Mouse (Mus musculus): ENCODE measurements around the gene Aco2. TPM values are rescaled to one million over a fixed set of nuclear protein-coding genes. Genes with fewer than 3 reads are reported as not detected.

Gene Aco2
- polyA plus RNA-seq, 1 experiment: 205 TPM

- no peak for TF ChIP-seq GATA1 (IDR thresholded peaks at IDR 0.05; ENCODE audit: low read length)
Observed at GRCm38 (mm10) chr15:81838554-81839235, 33.4 kb upstream of the Aco2 start.

- no peak for TF ChIP-seq GATA1 (IDR thresholded peaks at IDR 0.05; ENCODE audit: low read length)
Observed at GRCm38 (mm10) chr15:81839634-81840033, 32.5 kb upstream of the Aco2 start.

- TF ChIP-seq GATA1 (IDR thresholded peaks at IDR 0.05; ENCODE audit: low read length): no peak
Observed at GRCm38 (mm10) chr15:81840306-81840705, 31.8 kb upstream of the Aco2 start.

- TF ChIP-seq GATA1 (IDR thresholded peaks at IDR 0.05; ENCODE audit: low read length): no peak
Observed at GRCm38 (mm10) chr15:81842275-81842674, 29.8 kb upstream of the Aco2 start.

- TF ChIP-seq GATA1 (IDR thresholded peaks at IDR 0.05; ENCODE audit: low read length): no peak
Observed at GRCm38 (mm10) chr15:81845033-81845625, 27.0 kb upstream of the Aco2 start.

GRCm38 (mm10) chr15:81845724-81846123, 26.4 kb upstream of the Aco2 start:
- no peak for TF ChIP-seq GATA1 (IDR thresholded peaks at IDR 0.05; ENCODE audit: low read length)

- no peak for TF ChIP-seq GATA1 (IDR thresholded peaks at IDR 0.05; ENCODE audit: low read length)
Observed at GRCm38 (mm10) chr15:81846755-81847154, 25.4 kb upstream of the Aco2 start.

- TF ChIP-seq GATA1 (IDR thresholded peaks at IDR 0.05; ENCODE audit: low read length): no peak
Observed at GRCm38 (mm10) chr15:81847161-81847560, 24.9 kb upstream of the Aco2 start.

- TF ChIP-seq GATA1 (IDR thresholded peaks at IDR 0.05; ENCODE audit: low read length): no peak
Observed at GRCm38 (mm10) chr15:81847861-81848260, 24.2 kb upstream of the Aco2 start.

- no peak for TF ChIP-seq GATA1 (IDR thresholded peaks at IDR 0.05; ENCODE audit: low read length)
Observed at GRCm38 (mm10) chr15:81848301-81848700, 23.8 kb upstream of the Aco2 start.

GRCm38 (mm10) chr15:81849104-81849503, 23.0 kb upstream of the Aco2 start:
- TF ChIP-seq GATA1 (IDR thresholded peaks at IDR 0.05; ENCODE audit: low read length): no peak

GRCm38 (mm10) chr15:81850718-81851117, 21.4 kb upstream of the Aco2 start:
- no peak for TF ChIP-seq GATA1 (IDR thresholded peaks at IDR 0.05; ENCODE audit: low read length)

GRCm38 (mm10) chr15:81851375-81851774, 20.7 kb upstream of the Aco2 start:
- TF ChIP-seq GATA1 (IDR thresholded peaks at IDR 0.05; ENCODE audit: low read length): no peak

GRCm38 (mm10) chr15:81852411-81853000, 19.6 kb upstream of the Aco2 start:
- TF ChIP-seq GATA1 (IDR thresholded peaks at IDR 0.05; ENCODE audit: low read length): no peak

- TF ChIP-seq GATA1 (IDR thresholded peaks at IDR 0.05; ENCODE audit: low read length): no peak
Observed at GRCm38 (mm10) chr15:81853081-81853480, 19.0 kb upstream of the Aco2 start.

- TF ChIP-seq GATA1 (IDR thresholded peaks at IDR 0.05; ENCODE audit: low read length): no peak
Observed at GRCm38 (mm10) chr15:81856030-81856790, 15.9 kb upstream of the Aco2 start.
